Mouse (Mus musculus): ENCODE data around the gene Haus4.

- no peak for TF ChIP-seq POLR2A (IDR thresholded peaks at IDR 0.05; ENCODE audit: insufficient read depth, low read depth, low read length)
- no peak for TF ChIP-seq EP300 (IDR thresholded peaks at IDR 0.05; ENCODE audit: insufficient read depth, low read depth, low read length)
- TF ChIP-seq CTCF (IDR thresholded peaks at IDR 0.05) = no peak
Observed at GRCm38 (mm10) chr14:54575031-54575430, 20.6 kb upstream of the Haus4 start.

Data from heart, adult 2 months (tissue).